Mouse (Mus musculus) left cerebral cortex, postnatal 25 days (tissue): ENCODE results near the gene Uvrag. TPM values are rescaled to one million over a fixed set of nuclear protein-coding genes. Genes with fewer than 3 reads are reported as not detected.

Experiments
- DNase-seq, 2 experiments: peaks; one replicate each; pipeline ENCODE4 v3.0.0; 2022; ENCODE audit warnings: low spot score in 2 of 2, mixed read lengths in 1 of 2
- intact Hi-C: fragments of 180-260 bp; cut with DNase I; formaldehyde crosslinking; loops from one replicate; pipeline ENCODE4 v1.15.1; 2025
- total RNA-seq, 2 experiments: library from RNA; stranded (reverse); gene quantifications; 2 replicates each; pipeline ENCODE4 v1.2.3; 2021

Gene Uvrag
- total RNA-seq, 2 experiments from 2014 or later, result 50.9 to 56.3 TPM

GRCm38 (mm10) chr7:98962547-98963311, 178.2 kb downstream of the Uvrag start:
- DNase-seq, result peak; percentile 43 to 58
- intact Hi-C loops, result loop anchor here (2.0 kb wide), 1 partner anchor 116 kb away; no protein-coding TSS in a partner anchor

GRCm38 (mm10) chr7:98962074-98962473, 178.9 kb downstream of the Uvrag start:
- DNase-seq, result no peak
- intact Hi-C loops, result loop anchor here (2.0 kb wide), 1 partner anchor 117 kb away; no protein-coding TSS in a partner anchor

GRCm38 (mm10) chr7:98960274-98960673, 180.7 kb downstream of the Uvrag start:
- DNase-seq, result no peak
- intact Hi-C loops, result no loop called here

GRCm38 (mm10) chr7:98959246-98959645, 181.7 kb downstream of the Uvrag start:
- intact Hi-C loops, result no loop called here

GRCm38 (mm10) chr7:98958172-98958571, 182.8 kb downstream of the Uvrag start:
- intact Hi-C loops, result no loop called here
- DNase-seq, result no peak

More at GRCm38 (mm10) chr7:98959246-98959645, 181.7 kb downstream of the Uvrag start:
- DNase-seq, result no peak

GRCm38 (mm10) chr7:98957111-98957741, 183.7 kb downstream of the Uvrag start:
- intact Hi-C loops, result no loop called here
- no peak for DNase-seq

- intact Hi-C loops, result no loop called here
- no peak for DNase-seq
Observed at GRCm38 (mm10) chr7:98956609-98957008, 184.3 kb downstream of the Uvrag start.

- DNase-seq, result no peak
- intact Hi-C loops, result no loop called here
Observed at GRCm38 (mm10) chr7:98953649-98954048, 187.3 kb downstream of the Uvrag start.

GRCm38 (mm10) chr7:98944986-98945385, 196.0 kb downstream of the Uvrag start:
- intact Hi-C loops, result no loop called here
- DNase-seq, result no peak

- intact Hi-C loops, result no loop called here
Observed at GRCm38 (mm10) chr7:98943687-98944086, 197.3 kb downstream of the Uvrag start.

GRCm38 (mm10) chr7:98942746-98943145, 198.2 kb downstream of the Uvrag start:
- intact Hi-C loops, result no loop called here
- DNase-seq, result no peak

More at GRCm38 (mm10) chr7:98943687-98944086, 197.3 kb downstream of the Uvrag start:
- no peak for DNase-seq

GRCm38 (mm10) chr7:98939194-98939593, 201.7 kb downstream of the Uvrag start:
- no peak for DNase-seq
- intact Hi-C loops, result no loop called here

- no peak for DNase-seq
Observed at GRCm38 (mm10) chr7:98938621-98939020, 202.3 kb downstream of the Uvrag start.

GRCm38 (mm10) chr7:98937079-98937813, 203.7 kb downstream of the Uvrag start:
- intact Hi-C loops, result no loop called here
- DNase-seq, result no peak

More at GRCm38 (mm10) chr7:98938621-98939020, 202.3 kb downstream of the Uvrag start:
- intact Hi-C loops, result no loop called here

- intact Hi-C loops, result no loop called here
Observed at GRCm38 (mm10) chr7:98935757-98936156, 205.2 kb downstream of the Uvrag start.

GRCm38 (mm10) chr7:98935193-98935592, 205.7 kb downstream of the Uvrag start:
- intact Hi-C loops, result no loop called here
- no peak for DNase-seq

More at GRCm38 (mm10) chr7:98935757-98936156, 205.2 kb downstream of the Uvrag start:
- DNase-seq, result no peak

- intact Hi-C loops, result no loop called here
- DNase-seq, result no peak
Observed at GRCm38 (mm10) chr7:98928336-98929025, 212.5 kb downstream of the Uvrag start.

- no peak for DNase-seq
- intact Hi-C loops, result no loop called here
Observed at GRCm38 (mm10) chr7:98926906-98927528, 213.9 kb downstream of the Uvrag start.

GRCm38 (mm10) chr7:98924380-98924869, 216.5 kb downstream of the Uvrag start:
- DNase-seq, result peak in 1 of 2 experiments; percentile 37
- intact Hi-C loops, result no loop called here
